Mouse (Mus musculus): Measurements from ENCODE around the gene Flii.

Flii gene

GRCm38 (mm10) chr11:60712639-60713255, 14.3 kb downstream of the Flii start:
- no peak for DNase-seq

GRCm38 (mm10) chr11:60712040-60712439, 15.0 kb downstream of the Flii start:
- DNase-seq, result peak; percentile 3

- DNase-seq, result peak; percentile 2
Measured at GRCm38 (mm10) chr11:60711218-60711617, 15.8 kb downstream of the Flii start.

- no peak for DNase-seq
Measured at GRCm38 (mm10) chr11:60709481-60710465, 17.3 kb downstream of the Flii start.

GRCm38 (mm10) chr11:60708631-60709030, 18.4 kb downstream of the Flii start:
- no peak for DNase-seq

GRCm38 (mm10) chr11:60707672-60708071, 19.4 kb downstream of the Flii start:
- DNase-seq, result peak; percentile 7

- no peak for DNase-seq
Measured at GRCm38 (mm10) chr11:60706696-60707480, 20.2 kb downstream of the Flii start.

GRCm38 (mm10) chr11:60706076-60706475, 21.0 kb downstream of the Flii start:
- no peak for DNase-seq

- DNase-seq, result no peak
Measured at GRCm38 (mm10) chr11:60705255-60705654, 21.8 kb downstream of the Flii start.

GRCm38 (mm10) chr11:60704023-60704880, 22.8 kb downstream of the Flii start:
- DNase-seq, result no peak

GRCm38 (mm10) chr11:60703131-60703530, 23.9 kb downstream of the Flii start:
- DNase-seq, result peak; percentile 76

GRCm38 (mm10) chr11:60701611-60702010, 25.5 kb downstream of the Flii start:
- DNase-seq, result peak; percentile 2

GRCm38 (mm10) chr11:60700320-60701185, 26.5 kb downstream of the Flii start:
- peak; percentile 12 for DNase-seq

- DNase-seq, result peak; percentile 97
Measured at GRCm38 (mm10) chr11:60699524-60700075, 27.5 kb downstream of the Flii start, which contains the start of gene Llgl1. Gene Llgl1 (plus strand): TSS chr11:60699723.

- DNase-seq, result peak; percentile 64
Measured at GRCm38 (mm10) chr11:60698806-60699523, 28.1 kb downstream of the Flii start.

GRCm38 (mm10) chr11:60697561-60697960, 29.5 kb downstream of the Flii start:
- no peak for DNase-seq

GRCm38 (mm10) chr11:60696165-60696564, 30.9 kb downstream of the Flii start:
- no peak for DNase-seq
